Mouse (Mus musculus) cerebellum, adult 8-10 months (tissue): ENCODE measurements around the gene Csgalnact2.

Experiments used
- DNase-seq: peaks from one replicate; pipeline ENCODE4 v3.0.0; 2022

Gene Csgalnact2

GRCm38 (mm10) chr6:118072176-118072575, 66.8 kb downstream of the Csgalnact2 start:
- DNase-seq: peak; percentile 84

DNA sequence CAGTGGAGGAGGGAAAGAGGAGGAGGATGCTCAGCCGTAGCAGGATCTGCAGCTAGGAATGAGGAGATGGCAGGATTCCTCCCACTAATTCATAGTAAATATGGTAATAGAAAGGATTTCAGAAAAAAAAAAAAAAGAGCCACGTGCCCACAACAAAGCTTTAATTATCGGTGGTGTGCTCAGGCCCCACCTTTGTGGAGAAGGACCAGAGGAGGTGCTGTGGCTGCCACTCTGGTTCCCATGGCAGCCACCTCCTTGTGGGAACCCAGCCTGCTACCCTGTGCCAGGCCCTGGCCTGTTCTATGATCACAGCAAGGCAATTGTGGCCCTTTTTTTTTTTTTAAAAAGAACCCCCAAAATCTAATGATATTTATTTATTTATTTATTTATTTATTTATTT, 67.5 kb downstream of the Csgalnact2 start:
- no peak for DNase-seq

DNA sequence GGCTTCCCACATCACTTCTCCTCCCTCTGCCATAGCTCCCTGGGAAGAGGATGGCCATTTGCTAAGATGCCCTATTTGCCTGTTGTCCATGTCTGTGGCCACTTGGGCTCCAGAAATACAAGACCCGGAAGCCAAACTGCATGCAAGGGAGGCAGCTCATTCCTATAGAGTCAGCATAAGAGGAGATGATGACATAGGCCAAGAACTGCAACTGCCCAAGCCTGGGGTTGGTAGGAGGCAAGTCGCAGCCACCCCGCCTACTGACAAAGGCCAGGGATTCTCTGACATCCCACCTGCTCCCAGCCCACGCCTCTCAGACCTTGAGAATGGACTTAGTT, 68.0 kb downstream of the Csgalnact2 start:
- DNase-seq: no peak

DNA sequence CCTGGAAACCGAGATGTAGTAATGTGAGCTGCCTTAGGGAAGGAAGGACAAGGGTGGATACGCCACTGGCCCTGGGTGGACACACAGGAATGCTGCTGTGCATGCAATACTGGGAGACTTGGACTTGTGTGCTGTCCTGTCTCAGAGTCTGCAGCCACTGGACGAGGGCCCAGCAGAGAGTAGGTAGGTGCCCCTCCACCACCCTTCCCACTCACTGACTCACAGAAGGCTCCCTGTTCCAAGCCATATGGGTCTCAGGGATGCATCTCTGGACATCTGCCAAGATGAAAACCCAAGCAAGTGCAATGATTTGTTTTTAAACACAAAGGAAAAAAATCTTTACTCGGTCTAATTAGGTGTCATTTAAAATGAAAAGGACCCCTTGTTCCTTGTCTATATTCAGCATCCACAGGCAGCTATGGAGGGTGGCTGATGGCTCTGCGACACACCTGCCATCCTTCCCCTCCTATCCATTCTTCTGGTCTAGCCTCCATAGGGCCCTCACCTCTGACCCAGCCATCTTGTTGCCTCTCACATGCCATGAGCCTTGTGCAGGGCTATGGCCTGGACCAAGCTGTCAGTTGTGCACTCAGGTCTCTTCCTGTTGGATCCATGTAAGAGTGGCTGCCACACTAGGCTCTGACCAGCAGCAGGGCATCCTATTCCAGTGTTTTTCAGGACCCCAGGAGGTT, 68.5 kb downstream of the Csgalnact2 start:
- DNase-seq: peak; percentile 75

DNA sequence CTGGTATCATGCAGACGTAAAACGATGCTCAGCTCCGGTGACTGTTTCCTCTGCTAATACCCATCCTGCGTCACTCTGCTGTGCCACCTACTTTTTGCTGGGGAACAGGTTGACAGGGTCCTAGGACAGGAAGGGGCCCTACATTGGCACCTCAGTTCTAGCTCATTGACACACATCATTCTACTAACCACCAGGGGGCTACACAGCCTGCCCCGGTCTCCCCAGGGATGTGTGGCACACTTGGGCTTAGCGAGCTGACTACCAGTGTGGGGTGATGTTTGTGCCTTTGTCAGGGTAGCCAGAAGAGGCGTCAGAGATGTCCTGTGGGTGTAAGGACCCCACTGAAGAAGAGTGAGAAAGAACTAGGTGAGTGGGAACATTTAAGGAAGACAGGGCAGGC, 71.2 kb downstream of the Csgalnact2 start:
- DNase-seq: no peak

DNA sequence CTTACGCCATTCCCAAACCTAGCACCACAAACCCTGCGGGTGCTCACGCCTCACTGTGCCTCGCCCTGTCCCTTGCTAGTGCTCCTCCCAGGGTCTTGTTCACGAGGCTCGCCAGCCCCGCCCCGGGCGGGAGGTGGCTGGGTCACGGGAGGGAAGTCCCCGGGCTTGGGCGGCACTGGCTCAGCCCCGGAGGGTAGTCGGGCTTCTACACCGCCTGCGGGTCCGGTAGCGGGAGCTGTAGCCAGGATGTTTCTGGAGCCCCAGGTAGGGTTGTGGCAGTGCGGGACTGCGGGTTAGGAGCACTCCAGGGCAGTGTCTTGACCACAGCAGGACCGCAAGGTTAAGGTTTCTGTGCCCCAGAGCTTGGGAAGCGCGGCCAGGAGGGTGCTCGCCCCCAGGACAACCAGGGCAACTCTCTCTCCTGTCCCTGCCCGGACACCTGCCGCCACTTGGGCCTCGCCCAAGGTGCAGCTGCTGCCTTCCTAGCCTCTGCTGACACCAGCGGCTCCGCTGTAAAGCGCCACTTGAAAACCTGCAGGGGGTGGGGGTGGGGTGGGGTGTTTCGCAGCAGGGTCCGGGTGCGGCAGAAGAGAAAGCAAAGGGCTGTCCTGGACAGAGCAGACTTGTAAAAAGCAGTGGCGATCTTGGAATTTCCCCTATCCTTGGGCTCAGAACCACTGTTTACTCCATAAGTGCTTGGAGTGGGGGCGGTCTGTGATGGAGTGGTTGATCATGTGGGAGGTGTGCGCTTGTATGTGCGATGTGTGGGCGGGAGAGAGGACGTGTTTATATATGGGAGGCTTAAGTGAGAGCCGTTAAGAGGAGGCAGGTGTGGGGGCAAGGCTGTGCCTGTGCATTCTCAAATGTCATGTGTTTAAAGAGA, 72.5 kb downstream of the Csgalnact2 start:
- peak; percentile 70 for DNase-seq

DNA sequence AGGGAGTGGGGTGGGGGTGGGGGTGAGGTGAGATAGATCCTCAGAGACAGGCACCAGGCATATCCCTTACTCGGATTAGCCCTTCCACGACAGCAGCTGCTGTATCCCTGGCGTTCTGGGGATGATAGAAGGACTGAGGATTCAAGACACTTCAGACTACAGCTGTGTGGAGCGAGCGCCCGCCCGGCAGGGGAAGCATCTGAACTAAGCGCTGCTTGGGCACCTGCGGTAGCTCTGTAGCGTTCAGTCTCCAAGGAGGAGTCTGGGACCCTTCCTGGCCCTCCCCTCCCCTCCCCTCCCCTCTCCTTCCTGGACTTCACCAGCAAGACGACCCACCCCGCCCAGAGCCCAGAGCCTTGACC, 73.1 kb downstream of the Csgalnact2 start:
- no peak for DNase-seq

- peak; percentile 79 for DNase-seq
Observed at GRCm38 (mm10) chr6:118064968-118065530, 73.9 kb downstream of the Csgalnact2 start.

DNA sequence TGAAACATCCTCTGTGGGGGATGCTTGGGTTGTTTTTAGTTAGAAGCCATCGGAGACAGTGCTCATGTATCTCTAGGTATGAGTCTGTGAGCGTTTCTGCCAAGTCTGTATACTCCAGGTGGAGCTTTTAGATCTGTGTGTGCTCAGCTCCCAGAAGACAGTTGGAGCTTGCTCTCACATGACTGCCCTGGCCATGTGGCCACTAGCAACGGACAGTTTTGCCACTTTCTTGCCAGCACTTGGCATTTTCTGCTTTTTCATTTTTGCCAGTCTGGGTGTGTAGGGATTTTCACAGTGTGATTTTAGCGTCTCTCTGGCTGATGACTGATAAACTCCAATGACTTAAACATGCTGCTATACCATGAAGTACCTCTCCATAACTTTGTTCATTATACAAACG, 75.7 kb downstream of the Csgalnact2 start:
- DNase-seq: no peak

DNA sequence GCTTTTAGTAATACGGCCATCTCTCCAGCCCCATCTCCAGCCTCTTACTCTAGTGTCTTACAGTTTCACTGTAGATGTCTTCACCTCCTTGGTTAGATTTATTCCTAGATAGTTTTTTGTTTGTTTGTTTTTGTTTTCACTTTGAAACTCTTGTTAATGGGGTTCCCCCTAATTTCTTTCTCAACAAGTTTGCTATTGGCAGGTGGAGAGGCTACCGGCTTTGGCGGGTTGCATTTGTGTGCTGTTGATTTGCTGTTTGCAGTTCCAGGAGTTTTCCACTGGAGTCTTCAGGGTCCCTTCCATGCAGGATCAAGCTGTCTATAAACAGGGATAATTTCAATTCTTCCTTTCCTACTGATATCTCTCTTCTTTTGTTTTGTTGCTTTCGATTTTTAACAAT, 77.7 kb downstream of the Csgalnact2 start:
- DNase-seq: no peak
